Mouse (Mus musculus) ES-E14 (cell line): ENCODE data around the gene Theg. TPM values are rescaled to one million over a fixed set of nuclear protein-coding genes. Genes with fewer than 3 reads are reported as not detected.

Experiments
- DNase-seq: peaks from one replicate; pipeline ENCODE4 v3.0.0-alpha.2; 2013; ENCODE audit warnings: low read depth, low spot score
- H3K27ac ChIP-seq: 2 replicates; pipeline ENCODE4 v1.5.1; 2012; ENCODE audit warnings: low read depth, mild to moderate bottlenecking, low read length, moderate library complexity, mixed read lengths; ENCODE audit not compliant: poor library complexity, insufficient read depth, severe bottlenecking
- H3K36me3 ChIP-seq: 2 replicates; pipeline ENCODE4 v1.6.1; 2012; ENCODE audit warnings: mild to moderate bottlenecking, low read length, moderate library complexity, mixed read lengths; ENCODE audit not compliant: control insufficient read depth, poor library complexity, insufficient read depth, severe bottlenecking
- H3K4me1 ChIP-seq, 2 experiments: fragments of 150-350 bp in 1 of 2; sonication (generic) in 1 of 2; 2 replicates each; pipeline ENCODE4 v1.6.1; 2012; ENCODE audit warnings: low read length in 2 of 2, mild to moderate bottlenecking in 1 of 2, mixed read lengths in 1 of 2; ENCODE audit not compliant: control insufficient read depth in 2 of 2, insufficient read depth in 2 of 2, poor library complexity in 1 of 2
- H3K4me3 ChIP-seq, 2 experiments: fragments of 150-350 bp in 1 of 2; sonication (generic) in 1 of 2; 2 replicates each; pipeline ENCODE4 v1.5.1; 2012; ENCODE audit warnings: low read length in 2 of 2, low read depth in 1 of 2, mild to moderate bottlenecking in 1 of 2, mixed read lengths in 1 of 2; ENCODE audit not compliant: insufficient read depth in 1 of 2, poor library complexity in 1 of 2, severe bottlenecking in 1 of 2
- H3K9ac ChIP-seq: 2 replicates; pipeline ENCODE4 v1.6.1; 2012; ENCODE audit warnings: low read depth, mild to moderate bottlenecking, low read length, mixed read lengths; ENCODE audit not compliant: poor library complexity, insufficient read depth, severe bottlenecking
- H3K9me3 ChIP-seq: fragments of 150-350 bp; sonication (generic); 2 replicates; pipeline ENCODE4 v1.6.1; 2012; ENCODE audit warnings: low read depth, mild to moderate bottlenecking, low read length; ENCODE audit not compliant: control insufficient read depth, insufficient read depth
- CHD2 ChIP-seq: IDR thresholded peaks from 2 replicates; pipeline ENCODE4 v1.6.1; 2014; ENCODE audit warnings: mild to moderate bottlenecking, low read depth, low read length, inconsistent platforms
- HCFC1 ChIP-seq: IDR thresholded peaks from 2 replicates; pipeline ENCODE4 v1.6.1; 2012; ENCODE audit warnings: low read length, inconsistent platforms, borderline replicate concordance; ENCODE audit not compliant: insufficient read depth
- MAFK ChIP-seq: IDR thresholded peaks from 2 replicates; pipeline ENCODE4 v1.6.1; 2014; ENCODE audit warnings: mild to moderate bottlenecking, low read depth, low read length, inconsistent platforms; ENCODE audit not compliant: insufficient read depth
- ZC3H11A ChIP-seq: IDR thresholded peaks from 2 replicates; pipeline ENCODE4 v1.6.1; 2012; ENCODE audit warnings: low read depth, mild to moderate bottlenecking, inconsistent platforms, low read length, borderline replicate concordance
- ZNF384 ChIP-seq: IDR thresholded peaks from 2 replicates; pipeline ENCODE4 v1.6.1; 2012; ENCODE audit warnings: low read depth, low read length, inconsistent platforms
- in situ Hi-C, 2 experiments: fragments of 600-800 bp; cut with MboI; formaldehyde crosslinking; loops; one replicate each; pipeline ENCODE4 v1.15.1; 2025; ENCODE audit warnings: low sequenced_read_pairs in 2 of 2, inconsistent platforms in 1 of 2; ENCODE audit not compliant: unreplicated experiment in 2 of 2
- total RNA-seq: library from RNA; depleted of rRNA; stranded (reverse); fragments of 300-350 nt; gene quantifications from 2 replicates; pipeline ENCODE4 v1.2.3, GENCODE M21; 2012

The Theg gene
- total RNA-seq, 1 experiment: not detected

DNA sequence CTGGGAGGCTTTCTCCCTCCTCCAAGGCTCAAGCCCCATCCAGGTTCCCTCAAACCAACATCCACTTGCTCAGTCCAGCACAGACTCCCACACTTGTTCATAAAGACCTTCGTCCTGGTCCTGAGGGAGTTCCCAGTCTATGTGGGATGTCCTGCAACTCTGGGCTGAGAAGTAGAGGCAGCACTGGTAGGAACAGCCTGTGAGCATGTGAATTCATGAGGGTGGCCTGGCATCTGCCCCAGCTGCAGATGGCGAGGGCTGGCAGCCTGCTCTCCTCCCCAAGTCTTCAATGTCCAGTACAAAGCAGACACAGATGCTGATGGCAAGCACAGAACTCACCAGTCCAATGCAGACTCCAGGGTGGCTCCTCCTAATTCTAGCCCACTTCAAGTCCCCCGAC, 48.8 kb downstream of the Theg start:
- Histone ChIP-seq H3K4me3 (no peak overlapping the region), H3K9me3 (no peaks in the 10 kb centered on the region), H3K4me1 (peaks cover 0 to 6% of the 10 kb centered on the region in 2 experiments; a peak in 2 of 4 replicates), H3K9ac (no peak overlapping the region), H3K36me3 (peaks cover 38% of the 10 kb centered on the region), H3K27ac (no peak overlapping the region)
- no peak for DNase-seq
- in situ Hi-C loops: no loop called here
- TF ChIP-seq MAFK (no peak), HCFC1 (no peak)

DNA sequence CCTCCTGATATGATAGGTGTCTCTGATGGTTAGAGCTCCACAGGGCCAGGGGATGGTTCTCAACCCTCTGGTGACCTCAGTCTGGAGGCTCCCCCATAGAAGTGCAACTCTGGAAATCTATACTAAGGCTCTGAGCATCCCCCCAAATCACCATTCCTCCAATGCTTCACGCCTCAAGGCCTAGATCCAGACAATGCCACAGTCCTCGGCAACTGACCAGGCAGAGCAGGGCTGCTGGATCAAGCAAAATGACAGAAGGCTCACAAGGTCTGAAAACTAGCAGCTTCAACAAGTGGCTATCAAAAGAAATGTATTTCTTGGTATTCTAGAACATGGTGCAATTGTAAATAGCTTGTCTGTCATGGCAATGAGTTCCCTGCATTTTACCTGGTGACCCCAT, 49.4 kb downstream of the Theg start:
- Histone ChIP-seq H3K4me3 (no peak overlapping the region), H3K4me1 (peaks cover 0 to 7% of the 10 kb centered on the region in 2 experiments; a peak in 2 of 4 replicates), H3K36me3 (peaks cover 32% of the 10 kb centered on the region), H3K9ac (no peak overlapping the region), H3K27ac (no peak overlapping the region), H3K9me3 (no peaks in the 10 kb centered on the region)
- no peak for DNase-seq
- TF ChIP-seq HCFC1 (no peak), ZNF384 (no peak), CHD2 (no peak), ZC3H11A (no peak)
- in situ Hi-C loops: no loop called here

DNA sequence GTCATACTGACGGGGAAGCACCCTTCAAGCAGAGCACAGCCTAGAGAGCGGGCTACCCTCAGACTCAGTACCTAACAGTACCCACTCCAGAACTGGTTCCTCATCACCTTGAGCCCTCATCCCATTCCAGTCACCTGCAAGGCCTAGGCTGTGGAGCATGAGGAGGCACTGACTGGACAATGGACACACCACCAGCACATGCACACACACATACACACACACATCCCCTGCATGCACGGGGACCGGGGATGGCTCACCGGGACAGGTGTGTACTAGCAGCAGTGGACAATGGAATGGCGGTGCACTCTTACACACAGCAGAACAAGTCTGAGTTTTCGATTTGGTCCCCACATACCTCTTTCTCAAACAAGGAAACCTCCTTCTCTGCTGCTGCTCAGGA, 49.9 kb downstream of the Theg start:
- no peak overlapping the region for H3K4me3 ChIP-seq
- H3K4me1 ChIP-seq: peaks cover 0 to 7% of the 10 kb centered on the region in 2 experiments; a peak in 2 of 4 replicates
- H3K9ac ChIP-seq: no peak overlapping the region
- H3K27ac ChIP-seq: no peak overlapping the region
- peaks cover 27% of the 10 kb centered on the region for H3K36me3 ChIP-seq
- no peak for DNase-seq
- in situ Hi-C loops: no loop called here
- no peaks in the 10 kb centered on the region for H3K9me3 ChIP-seq
- TF ChIP-seq HCFC1 (no peak), ZC3H11A (no peak), MAFK (no peak), CHD2 (no peak), ZNF384 (no peak)

DNA sequence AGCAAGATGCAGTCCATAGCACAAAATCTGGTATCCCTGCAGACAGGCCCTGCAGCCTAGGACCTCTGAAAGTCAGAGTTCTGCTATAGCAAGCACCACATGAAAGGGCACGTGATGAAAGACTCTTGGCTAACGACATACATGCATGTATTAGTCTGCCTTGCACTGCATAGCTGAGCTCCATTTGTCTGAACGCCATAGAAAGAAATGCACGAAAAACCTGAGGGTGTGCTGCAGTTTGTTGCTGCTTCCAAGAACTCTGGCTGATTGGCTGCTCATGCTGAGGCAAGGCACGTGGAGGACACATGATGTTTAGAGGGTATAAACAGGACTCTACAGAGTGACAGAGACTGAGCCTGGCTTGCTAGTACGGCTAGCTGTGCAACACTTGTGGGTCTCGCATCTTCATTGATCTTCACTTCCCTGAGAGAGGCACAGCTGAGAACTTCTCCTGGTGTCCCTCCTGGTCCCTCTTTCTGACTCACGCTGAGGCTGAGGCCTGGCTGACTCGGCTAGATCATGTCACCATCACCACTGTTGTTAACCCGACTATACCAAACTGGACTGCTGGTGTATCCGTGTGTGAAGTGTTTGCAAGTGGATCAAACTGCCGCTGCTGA, 50.6 kb downstream of the Theg start:
- Histone ChIP-seq H3K36me3 (peaks cover 20% of the 10 kb centered on the region), H3K4me3 (no peak overlapping the region), H3K27ac (no peak overlapping the region), H3K9ac (no peak overlapping the region), H3K4me1 (peaks cover 0 to 7% of the 10 kb centered on the region in 2 experiments; a peak in 2 of 4 replicates), H3K9me3 (no peaks in the 10 kb centered on the region)
- TF ChIP-seq ZNF384 (no peak), ZC3H11A (no peak), CHD2 (no peak), MAFK (no peak), HCFC1 (no peak)
- in situ Hi-C loops: no loop called here
- no peak for DNase-seq

DNA sequence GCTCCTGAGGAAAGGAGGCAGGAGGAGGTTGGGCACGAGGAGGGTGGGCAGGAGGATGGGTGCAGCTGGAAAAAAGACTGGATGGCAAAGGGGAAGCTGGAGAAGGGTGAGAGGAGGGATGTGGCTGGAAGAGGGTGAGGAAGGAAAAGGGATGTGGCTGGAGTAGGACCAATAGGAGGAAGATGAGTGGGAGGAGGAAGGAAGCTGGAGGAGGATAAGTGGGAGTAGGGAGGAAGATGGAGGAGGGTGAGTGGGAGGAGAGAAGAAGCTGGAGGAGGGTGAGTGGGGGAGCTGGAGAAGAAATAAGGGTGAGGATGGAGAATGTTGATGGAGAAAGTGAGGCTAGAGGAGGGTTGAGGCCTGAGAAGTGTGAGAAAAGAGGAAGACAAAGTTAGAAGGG, 51.7 kb downstream of the Theg start:
- Histone ChIP-seq H3K36me3 (peaks cover 9% of the 10 kb centered on the region), H3K27ac (no peak overlapping the region), H3K4me3 (no peak overlapping the region), H3K9ac (no peak overlapping the region), H3K9me3 (no peaks in the 10 kb centered on the region), H3K4me1 (peaks cover 0 to 10% of the 10 kb centered on the region in 2 experiments; a peak in 2 of 4 replicates)
- no peak for DNase-seq
- TF ChIP-seq MAFK (no peak), CHD2 (no peak), ZNF384 (no peak), ZC3H11A (no peak), HCFC1 (no peak)
- in situ Hi-C loops: no loop called here
